Mouse (Mus musculus) limb, embryonic 12.5 days (tissue): ENCODE measurements at regions not wholly inside any gene's neighbourhood (a gene's known extent, or its start where the extent isn't known, plus 50 kb on each side); places are given as distances from the start of the nearest gene placed in this dataset.
"Not testable (repeated sequence)": the region's sequence is repeated elsewhere in the genome, so short reads cannot be mapped to it uniquely, and the experiment has no call there.

Source experiments
- ATAC-seq: fragments of 200-750 bp; cut with Nextera tagmentation; 2 replicates; pipeline ENCODE4 v1.8.0; 2017; ENCODE audit warnings: low read depth, moderate TSS enrichment; ENCODE audit not compliant: insufficient number of reproducible peaks, insufficient read depth, low FRiP score, low TSS enrichment
- H3K27ac ChIP-seq: fragments of 300-500 bp; sonication (generic); 2 replicates; pipeline ENCODE4 v1.5.1; 2016; ENCODE audit warnings: mild to moderate bottlenecking, moderate library complexity
- H3K27me3 ChIP-seq: fragments of 300-500 bp; sonication (generic); 2 replicates; pipeline ENCODE4 v1.6.1; 2016; ENCODE audit warnings: mild to moderate bottlenecking, moderate library complexity
- H3K36me3 ChIP-seq: fragments of 300-500 bp; sonication (generic); 2 replicates; pipeline ENCODE4 v1.6.1; 2016; ENCODE audit warnings: mild to moderate bottlenecking, moderate library complexity
- H3K4me1 ChIP-seq: fragments of 300-500 bp; sonication (generic); replicated peaks from 2 replicates; pipeline ENCODE4 v1.6.1; 2016
- H3K4me2 ChIP-seq: fragments of 300-500 bp; sonication (generic); 2 replicates; pipeline ENCODE4 v1.6.1; 2016; ENCODE audit warnings: mild to moderate bottlenecking, moderate library complexity
- H3K4me3 ChIP-seq: fragments of 300-500 bp; sonication (generic); replicated peaks from 2 replicates; pipeline ENCODE4 v1.5.1; 2016; ENCODE audit warnings: mild to moderate bottlenecking
- H3K9ac ChIP-seq: fragments of 300-500 bp; sonication (generic); replicated peaks from 2 replicates; pipeline ENCODE4 v1.6.1; 2016; ENCODE audit warnings: mild to moderate bottlenecking, moderate library complexity
- H3K9me3 ChIP-seq: fragments of 300-500 bp; sonication (generic); 2 replicates; pipeline ENCODE4 v1.6.1; 2016; ENCODE audit warnings: mild to moderate bottlenecking, moderate library complexity
- WGBS: fragments of 180-500 bp; shearing (Covaris S2); methylation state at CpG from one replicate; pipeline ENCODE4 v1.1.7; 2016; 5-methylcytosine and 5-hydroxymethylcytosine counted together

DNA sequence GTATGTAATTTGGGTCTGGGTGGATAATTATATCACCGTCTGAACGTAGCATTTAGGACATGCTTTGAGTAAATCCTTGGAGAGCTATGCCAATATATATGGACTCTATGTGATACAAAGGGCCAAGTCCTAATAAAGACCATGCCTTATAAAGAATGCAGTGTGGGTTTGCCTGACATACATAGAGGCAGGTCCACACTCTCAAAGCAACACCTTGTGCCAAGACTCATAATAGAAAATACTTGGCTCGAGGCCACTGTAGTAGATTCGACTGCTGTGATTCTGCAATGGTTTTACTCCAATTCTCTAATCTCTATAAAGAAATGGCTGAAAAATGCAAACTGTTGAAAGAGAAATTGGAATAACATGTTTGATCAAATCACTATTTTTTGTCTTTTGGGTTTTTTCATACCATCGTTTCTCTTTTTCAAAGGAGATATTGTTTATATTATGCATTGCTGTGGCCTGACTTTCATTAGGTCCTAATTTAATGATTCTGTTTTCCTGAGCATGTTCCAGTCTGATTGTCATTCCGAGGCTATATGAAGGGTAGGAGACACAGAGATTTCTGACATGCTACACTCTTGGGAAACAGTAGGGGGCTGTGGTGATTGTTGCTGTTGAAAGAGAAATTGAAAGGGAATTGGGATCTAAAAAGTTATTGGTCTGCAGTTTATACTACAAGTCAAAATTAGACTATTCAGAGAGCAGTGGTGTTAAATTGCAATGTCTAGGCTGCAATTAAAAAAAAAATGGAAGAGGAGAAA lies 884.7 kb downstream of the Ttll7 start:
- Histone ChIP-seq H3K4me3 (no peak overlapping the region), H3K4me2 (no peak overlapping the region), H3K36me3 (no peaks in the 10 kb centered on the region), H3K9me3 (0 out of 2 replicates have a peak, but pooled peaks cover 3% of the 10 kb centered on the region), H3K4me1 (no peaks in the 10 kb centered on the region), H3K27ac (no peak overlapping the region), H3K9ac (no peak overlapping the region), H3K27me3 (no peaks in the 10 kb centered on the region)
- ATAC-seq, result no peak
- WGBS, result 70% methylated on average over 6 of the region's 6 CpGs

DNA sequence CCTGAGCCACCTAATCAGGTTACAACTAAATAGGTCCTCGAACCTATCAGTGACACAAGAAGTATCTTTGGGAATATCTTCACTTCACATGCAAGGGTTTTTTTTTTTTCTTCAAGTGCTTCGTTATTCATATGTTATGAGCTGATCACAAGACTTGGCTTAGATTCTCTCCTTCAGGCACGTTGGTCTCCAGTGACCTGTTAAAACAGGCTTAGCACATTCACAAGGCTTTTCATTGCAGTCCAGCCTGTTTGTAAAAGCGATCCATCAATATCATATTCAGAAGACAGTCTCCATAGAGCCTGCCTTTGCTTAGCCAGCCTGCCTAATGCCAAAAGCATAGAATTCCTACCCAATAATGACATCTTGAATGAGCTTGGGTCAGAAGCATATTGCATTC lies 864.2 kb downstream of the Ttll7 start:
- Histone ChIP-seq H3K36me3 (no peaks in the 10 kb centered on the region), H3K4me1 (no peaks in the 10 kb centered on the region), H3K9me3 (0 out of 2 replicates have a peak, but pooled peaks cover 4% of the 10 kb centered on the region), H3K4me3 (no peak overlapping the region), H3K4me2 (no peak overlapping the region), H3K27me3 (no peaks in the 10 kb centered on the region), H3K9ac (no peak overlapping the region), H3K27ac (no peak overlapping the region)
- no peak for ATAC-seq
- 44% methylated on average over 4 of the region's 4 CpGs for WGBS

DNA sequence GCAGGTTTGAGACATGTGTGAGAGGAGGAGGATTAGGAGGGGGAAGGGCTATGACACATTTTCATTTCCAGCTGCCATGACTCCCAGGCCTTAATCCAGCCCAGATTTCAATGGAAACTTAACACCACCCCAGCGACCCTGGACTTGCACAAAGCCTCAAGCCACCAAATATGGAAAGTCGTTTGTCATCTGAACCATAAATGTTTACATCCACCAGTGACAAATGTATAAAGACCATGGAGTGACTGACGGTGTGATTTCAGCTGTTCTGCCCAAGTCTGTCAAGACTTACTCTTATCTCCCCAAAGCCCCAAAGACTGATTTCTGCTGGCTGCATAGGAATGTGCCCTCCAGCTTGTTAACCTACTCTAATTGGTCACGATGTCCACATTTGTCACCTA lies 855.2 kb downstream of the Ttll7 start:
- WGBS, result 8% methylated on average over 4 of the region's 4 CpGs
- H3K9ac ChIP-seq, result no peak overlapping the region
- H3K4me2 ChIP-seq, result peak overlapping the region; percentile 4; the same call in 1 of the 2 replicates
- H3K4me3 ChIP-seq, result no peak overlapping the region
- peak overlapping the region; percentile 59 for H3K27ac ChIP-seq
- peak; percentile 90 for ATAC-seq
- no peaks in the 10 kb centered on the region for H3K36me3 ChIP-seq
- H3K27me3 ChIP-seq, result no peaks in the 10 kb centered on the region
- peaks cover 12% of the 10 kb centered on the region; the same call in 1 of the 2 replicates for H3K4me1 ChIP-seq
- H3K9me3 ChIP-seq, result no peaks in the 10 kb centered on the region

DNA sequence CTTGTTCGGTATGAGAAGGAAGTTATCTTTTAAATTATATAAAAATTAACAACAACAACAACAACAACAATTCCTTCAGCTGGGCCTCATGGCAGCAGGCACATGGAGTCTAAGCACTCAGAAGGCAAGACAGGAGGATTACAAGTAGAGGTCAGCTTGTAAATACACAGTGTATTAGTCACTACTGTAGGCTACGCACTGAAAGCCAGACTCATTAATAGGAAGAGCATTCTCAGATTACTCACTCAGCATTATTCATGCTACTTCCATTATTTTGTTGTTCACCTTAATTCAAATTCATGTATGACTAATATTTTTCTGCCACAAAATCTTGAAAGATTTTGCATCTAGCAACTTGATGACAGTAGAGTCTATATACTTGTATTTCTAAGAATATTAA lies 831.6 kb downstream of the Ttll7 start:
- Histone ChIP-seq H3K4me1 (no peaks in the 10 kb centered on the region), H3K9me3 (no peaks in the 10 kb centered on the region), H3K4me3 (no peak overlapping the region), H3K27me3 (no peaks in the 10 kb centered on the region), H3K36me3 (no peaks in the 10 kb centered on the region), H3K27ac (no peak overlapping the region), H3K9ac (no peak overlapping the region), H3K4me2 (no peak overlapping the region)
- WGBS, result 78% methylated on average over 2 of the region's 2 CpGs
- ATAC-seq, result no peak

DNA sequence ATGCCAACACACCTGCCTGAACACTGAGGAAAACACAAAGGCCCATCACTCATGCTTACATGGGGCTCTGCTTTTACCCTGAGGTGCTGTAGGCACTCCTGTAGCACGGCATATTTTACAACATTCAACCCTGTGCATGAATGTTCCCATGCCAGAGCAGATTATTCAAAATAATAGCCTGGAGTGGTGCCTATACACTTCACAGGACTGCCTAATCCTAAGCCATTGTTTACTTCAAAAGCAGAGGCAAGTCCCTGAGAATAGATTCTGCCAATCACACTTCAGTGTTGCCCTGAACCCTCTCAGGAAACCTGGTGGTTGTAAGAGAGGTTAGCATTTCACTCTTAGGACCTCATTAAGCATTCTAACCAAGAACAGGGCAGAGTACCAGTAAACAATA lies 828.1 kb downstream of the Ttll7 start:
- no peaks in the 10 kb centered on the region for H3K27me3 ChIP-seq
- H3K27ac ChIP-seq, result no peak overlapping the region
- H3K9me3 ChIP-seq, result no peaks in the 10 kb centered on the region
- 70% methylated on average over 1 of the region's 1 CpGs for WGBS
- no peaks in the 10 kb centered on the region for H3K36me3 ChIP-seq
- ATAC-seq, result no peak
- H3K9ac ChIP-seq, result no peak overlapping the region
- no peak overlapping the region for H3K4me3 ChIP-seq
- no peak overlapping the region for H3K4me2 ChIP-seq
- H3K4me1 ChIP-seq, result no peaks in the 10 kb centered on the region

DNA sequence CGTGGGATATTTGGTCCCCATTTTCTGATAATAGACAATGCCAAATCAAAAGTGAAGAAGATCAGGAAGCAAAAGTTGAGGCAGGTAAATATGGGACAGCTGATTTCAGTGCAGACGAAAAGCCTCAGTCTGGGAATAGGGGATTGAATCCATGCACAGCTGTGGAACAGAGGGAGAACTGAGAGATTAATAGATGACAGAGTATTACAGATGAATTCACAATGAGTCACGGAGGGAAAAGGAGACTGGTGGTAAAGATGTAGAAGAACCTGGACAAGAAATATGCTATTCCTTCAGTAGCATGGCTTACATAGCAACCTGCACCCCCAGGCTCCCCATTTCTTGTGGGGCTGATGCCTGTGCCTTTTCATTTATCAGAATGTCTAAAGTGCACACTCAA lies 810.4 kb downstream of the Ttll7 start:
- H3K27ac ChIP-seq, result no peak overlapping the region
- no peak overlapping the region for H3K4me2 ChIP-seq
- no peaks in the 10 kb centered on the region for H3K27me3 ChIP-seq
- no peak overlapping the region for H3K9ac ChIP-seq
- H3K4me1 ChIP-seq, result no peaks in the 10 kb centered on the region
- H3K36me3 ChIP-seq, result no peaks in the 10 kb centered on the region
- WGBS, result 84% methylated on average over 3 of the region's 3 CpGs
- no peak overlapping the region for H3K4me3 ChIP-seq
- no peak for ATAC-seq
- H3K9me3 ChIP-seq, result no peaks in the 10 kb centered on the region

DNA sequence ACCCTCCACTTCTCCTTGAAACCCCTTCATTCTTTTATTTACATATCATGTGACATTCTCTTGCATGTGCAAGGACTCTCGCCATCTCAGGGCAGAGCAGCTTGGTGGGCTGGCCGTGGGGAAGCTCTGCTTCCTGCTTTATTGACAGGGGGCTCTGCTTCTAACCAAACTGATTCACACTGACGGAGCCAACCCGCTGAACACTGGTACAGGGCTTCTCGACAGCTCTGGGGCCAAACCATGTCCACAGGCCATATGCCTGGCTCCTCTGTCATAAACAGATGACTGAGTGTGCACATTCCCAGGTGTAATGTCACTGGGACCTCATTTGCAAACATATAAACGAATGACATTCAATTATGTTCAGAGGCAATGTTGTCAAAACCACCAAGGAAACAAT lies 800.7 kb downstream of the Ttll7 start:
- ATAC-seq, result no peak
- no peak overlapping the region for H3K9ac ChIP-seq
- WGBS, result 48% methylated on average over 6 of the region's 6 CpGs
- H3K27me3 ChIP-seq, result no peaks in the 10 kb centered on the region
- H3K4me1 ChIP-seq, result no peaks in the 10 kb centered on the region; the same call in 1 of the 2 replicates
- no peaks in the 10 kb centered on the region for H3K36me3 ChIP-seq
- H3K27ac ChIP-seq, result no peak overlapping the region
- H3K4me2 ChIP-seq, result no peak overlapping the region
- H3K4me3 ChIP-seq, result no peak overlapping the region
- no peaks in the 10 kb centered on the region for H3K9me3 ChIP-seq

DNA sequence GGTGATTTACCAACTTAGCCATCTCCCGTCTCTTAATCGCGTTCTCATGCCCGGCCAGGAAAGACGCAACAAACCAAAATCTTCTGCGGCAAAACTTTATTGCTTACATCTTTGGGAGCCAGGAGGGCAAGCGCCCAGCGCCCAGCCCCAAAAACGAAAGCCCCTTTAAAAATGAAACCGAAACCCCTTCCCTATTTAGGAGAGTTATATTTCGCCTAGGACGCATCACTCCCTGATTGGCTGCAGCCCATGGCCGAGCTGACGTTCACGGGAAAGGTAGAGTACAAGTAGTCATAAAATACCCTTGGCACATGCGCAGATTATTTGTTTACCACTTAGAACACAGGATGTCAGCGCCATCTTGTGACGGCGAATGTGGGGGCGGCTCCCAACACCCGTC lies 783.3 kb downstream of the Ttll7 start:
- not testable (repeated sequence) for H3K9ac ChIP-seq, H3K27me3 ChIP-seq, H3K4me3 ChIP-seq, H3K4me2 ChIP-seq, H3K27ac ChIP-seq, ATAC-seq, H3K4me1 ChIP-seq, H3K36me3 ChIP-seq, H3K9me3 ChIP-seq
- 94% methylated on average over 21 of the region's 21 CpGs for WGBS

DNA sequence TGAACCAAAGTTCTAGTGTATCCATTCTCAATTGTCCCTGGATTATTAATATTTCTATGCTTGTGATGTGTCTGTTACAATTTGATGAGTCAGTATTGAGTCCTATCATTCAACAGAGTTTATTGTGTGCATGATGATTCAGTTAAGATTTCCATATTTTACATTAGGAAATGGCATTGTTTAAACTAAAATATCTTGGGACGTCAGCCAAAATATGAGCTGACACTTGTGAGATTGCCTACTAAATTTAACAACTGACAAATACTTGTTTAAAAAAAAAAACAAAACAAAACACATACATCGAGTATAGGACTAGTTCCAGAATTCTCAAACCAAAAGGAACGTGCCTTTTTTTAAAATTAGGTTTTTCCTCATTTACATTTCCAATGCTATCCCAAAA lies 779.0 kb downstream of the Ttll7 start:
- Histone ChIP-seq H3K9ac (no peak overlapping the region), H3K4me3 (no peak overlapping the region), H3K4me2 (no peak overlapping the region), H3K4me1 (no peaks in the 10 kb centered on the region), H3K36me3 (no peaks in the 10 kb centered on the region), H3K27ac (no peak overlapping the region), H3K9me3 (0 out of 2 replicates have a peak, but pooled peaks cover 4% of the 10 kb centered on the region), H3K27me3 (no peaks in the 10 kb centered on the region)
- ATAC-seq, result no peak
- 90% methylated on average over 3 of the region's 3 CpGs for WGBS

DNA sequence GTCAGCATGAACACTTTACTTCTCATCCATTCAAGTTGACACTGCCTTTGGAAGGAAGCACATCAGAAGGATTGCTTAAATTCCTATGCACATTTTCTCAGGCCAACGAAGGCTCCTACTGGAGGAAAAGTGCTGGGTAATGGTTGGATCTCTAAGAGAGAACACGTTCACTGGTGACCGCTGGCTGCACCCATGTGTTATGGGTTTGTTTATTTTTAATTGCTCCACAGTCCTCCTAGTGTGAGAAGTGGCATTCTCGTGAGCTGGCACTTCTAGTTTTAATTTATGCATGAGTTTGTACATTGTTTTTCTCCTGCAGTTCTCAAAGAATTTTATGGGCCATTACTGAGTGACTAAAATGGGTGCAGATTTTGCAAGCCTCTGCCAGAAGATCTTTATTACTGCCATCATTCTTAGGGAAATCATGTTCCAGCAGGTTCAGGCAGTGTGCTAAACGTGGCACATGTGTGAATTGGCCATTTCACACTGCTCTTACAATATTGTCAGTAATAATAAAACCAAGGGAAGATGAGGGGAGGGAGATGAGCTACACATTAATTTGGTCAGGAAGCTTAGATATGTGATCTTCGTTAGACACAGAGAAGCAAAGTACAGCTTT lies 731.6 kb downstream of the Ttll7 start:
- ATAC-seq, result no peak
- WGBS, result 31% methylated on average over 6 of the region's 6 CpGs
- Histone ChIP-seq H3K9ac (no peak overlapping the region), H3K4me3 (no peak overlapping the region), H3K27ac (no peak overlapping the region), H3K4me1 (no peaks in the 10 kb centered on the region), H3K36me3 (no peaks in the 10 kb centered on the region), H3K9me3 (no peaks in the 10 kb centered on the region), H3K27me3 (no peaks in the 10 kb centered on the region), H3K4me2 (no peak overlapping the region)

DNA sequence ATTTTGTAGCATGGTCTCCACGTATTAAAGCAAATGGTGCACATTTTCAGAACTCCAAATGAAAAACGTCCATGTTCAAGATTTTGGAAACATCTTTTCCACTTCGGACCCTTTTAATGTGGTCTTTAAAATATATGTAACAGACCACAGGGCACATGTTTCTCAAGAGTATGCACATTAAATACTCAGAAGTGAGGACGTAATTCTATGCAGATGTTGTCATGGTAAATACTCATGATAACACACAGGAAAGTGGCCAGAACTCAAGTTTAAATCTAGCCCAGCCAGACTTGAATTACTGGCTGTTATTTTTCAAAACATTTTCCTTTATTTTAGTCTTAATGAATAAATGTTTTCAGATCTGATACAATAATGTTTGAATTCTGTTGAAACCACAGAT lies 719.7 kb downstream of the Ttll7 start:
- Histone ChIP-seq H3K36me3 (no peaks in the 10 kb centered on the region), H3K9ac (no peak overlapping the region), H3K27me3 (no peaks in the 10 kb centered on the region), H3K27ac (no peak overlapping the region), H3K4me1 (0 out of 2 replicates have a peak, but pooled peaks cover 3% of the 10 kb centered on the region), H3K4me2 (no peak overlapping the region), H3K4me3 (no peak overlapping the region), H3K9me3 (no peaks in the 10 kb centered on the region)
- whole genome bisulfite sequencing, result 39% methylated on average over 4 of the region's 4 CpGs
- ATAC-seq, result 0 out of 2 replicates have a peak, but pooled peaks have one; percentile 37
